Mouse (Mus musculus) forebrain, embryonic 15.5 days (tissue): Measurements from ENCODE around the gene Atad1. TPM values are rescaled to one million over a fixed set of nuclear protein-coding genes. Genes with fewer than 3 reads are reported as not detected.

Experiments used
- ATAC-seq: fragments of 200-750 bp; cut with Nextera tagmentation; replicated peaks from 2 replicates; pipeline ENCODE4 v1.8.0; 2017; ENCODE audit warnings: mild to moderate bottlenecking, moderate TSS enrichment, moderate library complexity
- H3K27ac ChIP-seq: fragments of 300-500 bp; sonication (generic); replicated peaks from 2 replicates; pipeline ENCODE4 v1.5.1; 2015; ENCODE audit warnings: mild to moderate bottlenecking, inconsistent platforms
- H3K27me3 ChIP-seq: fragments of 300-500 bp; sonication (generic); 2 replicates; pipeline ENCODE4 v1.6.1; 2015; ENCODE audit warnings: inconsistent platforms
- H3K36me3 ChIP-seq: fragments of 300-500 bp; sonication (generic); 2 replicates; pipeline ENCODE4 v1.6.1; 2015; ENCODE audit warnings: mild to moderate bottlenecking, inconsistent platforms
- H3K4me1 ChIP-seq: fragments of 300-500 bp; sonication (generic); 2 replicates; pipeline ENCODE4 v1.6.1; 2015; ENCODE audit warnings: inconsistent platforms
- H3K4me2 ChIP-seq: fragments of 300-500 bp; sonication (generic); replicated peaks from 2 replicates; pipeline ENCODE4 v1.6.1; 2015; ENCODE audit warnings: mild to moderate bottlenecking, inconsistent platforms
- H3K4me3 ChIP-seq: fragments of 300-500 bp; sonication (generic); 2 replicates; pipeline ENCODE4 v1.5.1; 2015; ENCODE audit warnings: mild to moderate bottlenecking, inconsistent platforms
- H3K9ac ChIP-seq: fragments of 300-500 bp; sonication (generic); replicated peaks from 2 replicates; pipeline ENCODE4 v1.6.1; 2015; ENCODE audit warnings: mild to moderate bottlenecking, inconsistent platforms
- H3K9me3 ChIP-seq: fragments of 300-500 bp; sonication (generic); 2 replicates; pipeline ENCODE4 v1.6.1; 2016; ENCODE audit warnings: inconsistent platforms
- WGBS: fragments of 180-500 bp; shearing (Covaris S2); methylation state at CpG from one replicate; pipeline ENCODE4 v1.1.7; 2015; ENCODE audit warnings: mixed read lengths; 5-methylcytosine and 5-hydroxymethylcytosine counted together
- polyA plus RNA-seq: library from polyadenylated mRNA; unstranded; fragments of >200 nt; fragmentation: Nextera tagmentation; extraction: Ambion mirVana; gene quantifications from 2 replicates; pipeline ENCODE4 v1.2.1, GENCODE M21; 2015

Gene Atad1
- polyA plus RNA-seq, 1 experiment from 2014 or later: 120 TPM

- Histone ChIP-seq H3K9me3 (no peaks in the 10 kb centered on the region), H3K4me2 (no peak overlapping the region), H3K27ac (no peak overlapping the region), H3K4me1 (no peaks in the 10 kb centered on the region), H3K27me3 (no peaks in the 10 kb centered on the region), H3K9ac (no peak overlapping the region), H3K36me3 (no peaks in the 10 kb centered on the region), H3K4me3 (no peak overlapping the region)
- no peak for ATAC-seq
- 57% methylated on average over 8 of the region's 8 CpGs for WGBS
Observed at GRCm38 (mm10) chr19:32634916-32635315, 104.7 kb downstream of the Atad1 start.

- H3K27me3 ChIP-seq: no peaks in the 10 kb centered on the region
- H3K9me3 ChIP-seq: no peaks in the 10 kb centered on the region
- H3K4me1 ChIP-seq: no peaks in the 10 kb centered on the region
- H3K27ac ChIP-seq: no peak overlapping the region
- H3K4me2 ChIP-seq: no peak overlapping the region
- no peak for ATAC-seq
- H3K36me3 ChIP-seq: no peaks in the 10 kb centered on the region
- 82% methylated on average over 7 of the region's 7 CpGs for WGBS
- H3K4me3 ChIP-seq: no peak overlapping the region
- no peak overlapping the region for H3K9ac ChIP-seq
Observed at GRCm38 (mm10) chr19:32628572-32629132, 110.9 kb downstream of the Atad1 start.

- H3K27me3 ChIP-seq: no peaks in the 10 kb centered on the region
Observed at GRCm38 (mm10) chr19:32627631-32628030, 112.0 kb downstream of the Atad1 start.

DNA sequence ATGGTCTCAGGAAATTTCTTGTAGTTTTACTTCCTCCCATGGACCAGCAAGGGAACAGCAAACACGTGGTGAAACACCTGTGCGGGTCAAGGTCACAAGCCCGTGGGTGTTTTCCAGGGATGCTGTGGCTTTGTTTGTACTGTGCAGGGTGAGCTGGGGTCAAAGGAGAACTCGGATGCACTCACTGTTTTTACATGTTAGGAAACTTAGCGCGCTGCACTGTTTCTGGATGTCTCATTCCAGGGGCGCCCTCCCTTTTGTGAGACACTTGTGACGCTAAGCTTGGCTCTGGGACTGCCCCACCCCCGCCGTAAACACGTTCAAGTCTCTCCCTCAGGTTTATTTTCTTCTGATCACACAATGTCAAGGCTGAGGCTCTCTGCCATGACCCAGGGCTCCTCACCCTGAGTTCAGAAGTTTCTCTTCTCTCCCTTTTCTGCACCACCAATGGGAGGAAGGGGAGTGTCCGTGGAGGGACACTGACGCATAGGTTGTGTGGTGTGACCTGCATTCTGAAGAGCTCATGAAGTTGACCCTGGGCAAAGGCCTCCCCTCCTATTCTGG is 112.7 kb downstream of the Atad1 start:
- H3K36me3 ChIP-seq: no peaks in the 10 kb centered on the region
- H3K27me3 ChIP-seq: no peaks in the 10 kb centered on the region
- H3K4me3 ChIP-seq: no peak overlapping the region
- H3K9ac ChIP-seq: no peak overlapping the region
- no peaks in the 10 kb centered on the region for H3K4me1 ChIP-seq
- H3K9me3 ChIP-seq: no peaks in the 10 kb centered on the region
- no peak overlapping the region for H3K4me2 ChIP-seq
- 74% methylated on average over 13 of the region's 13 CpGs for WGBS
- no peak overlapping the region for H3K27ac ChIP-seq
- no peak for ATAC-seq

More at GRCm38 (mm10) chr19:32627631-32628030, 112.0 kb downstream of the Atad1 start:
- H3K4me1 ChIP-seq: no peaks in the 10 kb centered on the region
- H3K27ac ChIP-seq: no peak overlapping the region
- H3K9me3 ChIP-seq: no peaks in the 10 kb centered on the region
- H3K4me2 ChIP-seq: no peak overlapping the region
- H3K36me3 ChIP-seq: no peaks in the 10 kb centered on the region
- H3K4me3 ChIP-seq: no peak overlapping the region
- H3K9ac ChIP-seq: no peak overlapping the region
- ATAC-seq: no peak
- WGBS: 86% methylated on average over 4 of the region's 4 CpGs

GRCm38 (mm10) chr19:32622142-32622541 is 117.4 kb downstream of the Atad1 start:
- H3K4me2 ChIP-seq: no peak overlapping the region
- no peaks in the 10 kb centered on the region for H3K36me3 ChIP-seq
- no peak overlapping the region for H3K9ac ChIP-seq
- no peak overlapping the region for H3K27ac ChIP-seq
- no peak for ATAC-seq
- H3K9me3 ChIP-seq: no peaks in the 10 kb centered on the region
- H3K4me1 ChIP-seq: no peaks in the 10 kb centered on the region
- 83% methylated on average over 3 of the region's 3 CpGs for whole genome bisulfite sequencing
- H3K4me3 ChIP-seq: no peak overlapping the region
- no peaks in the 10 kb centered on the region for H3K27me3 ChIP-seq

Other genes starting within 250 kb of the Atad1 start
- 0.72 and 0.74 TPM in 2 replicates for gene Papss2, start 144.0 kb downstream of the Atad1 start, polyA plus RNA-seq
- gene Pten, start 17.7 kb upstream of the Atad1 start, polyA plus RNA-seq: 12.2 TPM in 2 replicates